Mouse (Mus musculus): Measurements from ENCODE around the gene Nipsnap2.
"Not testable (repeated sequence)": the region's sequence is repeated elsewhere in the genome, so short reads cannot be mapped to it uniquely, and the experiment has no call there.

The Nipsnap2 gene

GRCm38 (mm10) chr5:129761865-129762540, 37.1 kb downstream of the Nipsnap2 start:
- peak; percentile 59 for DNase-seq (ENCODE audit: low read depth, low spot score)

- no peak for DNase-seq (ENCODE audit: low read depth, low spot score)
These were observed 45.8 kb downstream of the Nipsnap2 start for GRCm38 (mm10) chr5:129770443-129771355.

GRCm38 (mm10) chr5:129772433-129772832, 47.6 kb downstream of the Nipsnap2 start:
- DNase-seq (ENCODE audit: low read depth, low spot score): no peak

GRCm38 (mm10) chr5:129773330-129773729, 48.5 kb downstream of the Nipsnap2 start:
- DNase-seq (ENCODE audit: low read depth, low spot score): not testable (repeated sequence)

GRCm38 (mm10) chr5:129774661-129775060, 49.8 kb downstream of the Nipsnap2 start:
- DNase-seq (ENCODE audit: low read depth, low spot score): no peak

GRCm38 (mm10) chr5:129778348-129778995, 53.6 kb downstream of the Nipsnap2 start:
- DNase-seq (ENCODE audit: low read depth, low spot score): no peak

GRCm38 (mm10) chr5:129778996-129779716, 54.3 kb downstream of the Nipsnap2 start:
- DNase-seq (ENCODE audit: low read depth, low spot score): peak; percentile 80

GRCm38 (mm10) chr5:129780131-129780530, 55.3 kb downstream of the Nipsnap2 start:
- DNase-seq (ENCODE audit: low read depth, low spot score): no peak

GRCm38 (mm10) chr5:129782211-129782610, 57.3 kb downstream of the Nipsnap2 start:
- peak; percentile 11 for DNase-seq (ENCODE audit: low read depth, low spot score)

GRCm38 (mm10) chr5:129785235-129785870, 60.5 kb downstream of the Nipsnap2 start:
- no peak for DNase-seq (ENCODE audit: low read depth, low spot score)

GRCm38 (mm10) chr5:129786161-129786560, 61.3 kb downstream of the Nipsnap2 start:
- no peak for DNase-seq (ENCODE audit: low read depth, low spot score)

GRCm38 (mm10) chr5:129786818-129787790, 62.2 kb downstream of the Nipsnap2 start, which contains the start of gene Psph:
Gene Psph, minus strand, starts transcription at chr5:129787449.
- DNase-seq (ENCODE audit: low read depth, low spot score): peak; percentile 100

GRCm38 (mm10) chr5:129787818-129788593, 63.1 kb downstream of the Nipsnap2 start:
- DNase-seq (ENCODE audit: low read depth, low spot score): no peak

- DNase-seq (ENCODE audit: low read depth, low spot score): not testable (repeated sequence)
These were observed 65.7 kb downstream of the Nipsnap2 start for GRCm38 (mm10) chr5:129790591-129790990.
